In genomic region chr6:83490622-83491021, GRCm38 (mm10) we compare ENCODE assay signal across 26 mouse cellular contexts. TPM values are rescaled to one million over a fixed set of nuclear protein-coding genes. Genes with fewer than 3 reads are reported as not detected.
DNase-seq lines count a peak whose midpoint lies in the region; ATAC-seq and TF ChIP-seq lines count a peak whose summit lies in the region.
"Had no signal": no experiment of that assay in that cellular context is flagged by ENCODE, and none has a peak within 500 bp of the region (broad histone marks: within the 10 kb centered on the region; RNA-seq: fewer than 3 reads in every experiment).

No protein-coding gene starts in this region.

- no peak overlapping the region for H3K27ac ChIP-seq in lung, postnatal 0 days (ENCODE audit: low read length)
- H3K27ac ChIP-seq: embryonic facial prominence, embryonic 13.5 days; embryonic facial prominence, embryonic 15.5 days; forebrain, embryonic 10.5 days; forebrain, embryonic 12.5 days had no signal

- ATAC-seq in lung, postnatal 0 days = peak; percentile 47; the same call in 1 of the 2 replicates
- ATAC-seq: forebrain, embryonic 14.5 days; forebrain, embryonic 16.5 days; Patski had no signal

- no peak overlapping the region for H3K4me3 ChIP-seq in lung, postnatal 0 days (ENCODE audit: low read depth, low read length)
- H3K4me3 ChIP-seq: embryonic facial prominence, embryonic 13.5 days; embryonic facial prominence, embryonic 15.5 days; erythroblast, embryonic 14.5 days; forebrain, embryonic 10.5 days; forebrain, embryonic 12.5 days had no signal

- no peaks in the 10 kb centered on the region for H3K9me3 ChIP-seq in lung, postnatal 0 days (ENCODE audit: low read length)
- H3K9me3 ChIP-seq: embryonic facial prominence, embryonic 13.5 days; embryonic facial prominence, embryonic 15.5 days; forebrain, embryonic 10.5 days; forebrain, embryonic 12.5 days had no signal

- no peak for TF ChIP-seq CTCF in lung, postnatal 0 days (IDR thresholded peaks at IDR 0.05)

- H3K36me3 ChIP-seq in lung, postnatal 0 days (ENCODE audit: insufficient read depth, low read length) = peaks cover 14% of the 10 kb centered on the region

- peak; percentile 56 for TF ChIP-seq EP300 in lung, postnatal 0 days (IDR thresholded peaks at IDR 0.05)

- no peak for DNase-seq in lung, postnatal 0 days (ENCODE audit: low spot score)
- DNase-seq in lung, postnatal 4 days = no peak
- peak; percentile 40 for DNase-seq in lung, postnatal 36 days
- no peak for DNase-seq in lung, postnatal 14 days
- peak; percentile 42 for DNase-seq in T-cell, adult 2 months (ENCODE audit: low spot score)
- DNase-seq in thymus, postnatal 36 days = no peak
- no peak for DNase-seq in layer of hippocampus, postnatal 14 days (ENCODE audit: low spot score in 2 of 2)
- DNase-seq: adrenal gland, adult 2 months; adrenal gland, postnatal 10 days; adrenal gland, postnatal 25 days; cerebellum, adult 11 months; cerebellum, adult 18-20 months; cerebellum, adult 8-10 months; cerebellum, adult 9-11 months; cerebellum, postnatal 14 days; cerebellum, postnatal 36 days; embryo, embryonic 11 days had no signal

- no peaks in the 10 kb centered on the region for H3K4me1 ChIP-seq in lung, postnatal 0 days (ENCODE audit: insufficient read depth, low read depth, low read length)
- H3K4me1 ChIP-seq: forebrain, embryonic 10.5 days; forebrain, embryonic 12.5 days had no signal

- H3K4me2 ChIP-seq in lung, postnatal 0 days (replicated peaks; ENCODE audit: low read depth, low read length) = no peak overlapping the region
- H3K4me2 ChIP-seq: embryonic facial prominence, embryonic 13.5 days; embryonic facial prominence, embryonic 15.5 days; forebrain, embryonic 12.5 days had no signal

- 40% methylated on average over 4 of the region's 4 CpGs for WGBS in lung, postnatal 0 days

- H3K27me3 ChIP-seq in lung, postnatal 0 days (replicated peaks; ENCODE audit: insufficient read depth, low read length) = no peaks in the 10 kb centered on the region
- H3K27me3 ChIP-seq: embryonic facial prominence, embryonic 13.5 days; embryonic facial prominence, embryonic 15.5 days; forebrain, embryonic 12.5 days; Patski had no signal

- H3K9ac ChIP-seq in lung, postnatal 0 days (replicated peaks; ENCODE audit: low read depth) = no peak overlapping the region
- H3K9ac ChIP-seq: embryonic facial prominence, embryonic 13.5 days; embryonic facial prominence, embryonic 15.5 days; forebrain, embryonic 12.5 days had no signal

RNA-seq across cellular contexts. Expression of gene Dguok, which starts 16.1 kb away (rescaled TPM):
- polyA plus RNA-seq in lung, postnatal 0 days (2015; fragmentation: Nextera tagmentation; extraction: Ambion mirVana) = 71.8 and 75.3 TPM in 2 replicates
- total RNA-seq in layer of hippocampus, postnatal 14 days (2021) = 10 to 100 TPM; 28.1 to 28.7 TPM

RNA-seq across cellular contexts. Expression of gene Tet3, which starts 31.7 kb away (rescaled TPM):
- 30.0 and 30.5 TPM in 2 replicates for polyA plus RNA-seq in lung, postnatal 0 days (2015; fragmentation: Nextera tagmentation; extraction: Ambion mirVana)
- 100 to 1,000 TPM in 1 of 2 experiments, 10 to 100 TPM in 1; 97.1 to 102 TPM for total RNA-seq in layer of hippocampus, postnatal 14 days (2021)

RNA-seq across cellular contexts. Expression of gene Actg2, which starts 45.4 kb away (rescaled TPM):
- 107 and 121 TPM in 2 replicates for polyA plus RNA-seq in lung, postnatal 0 days (2015; fragmentation: Nextera tagmentation; extraction: Ambion mirVana)
- under 1 TPM in 1 of 2 experiments, not detected in 1; 0.51 TPM for total RNA-seq in layer of hippocampus, postnatal 14 days (2021)
- total RNA-seq: adrenal gland, postnatal 25 days; common myeloid progenitor, adult 5-6 weeks had no signal
- polyA plus RNA-seq: erythroblast, embryonic 14.5 days had no signal

Comparison
In these comparisons a context has a peak if more than half of its experiments do, and no peak if none do; other contexts are left out.
1. DNase-seq: peak in lung, postnatal 36 days (single experiment) and T-cell, adult 2 months (single experiment); none in lung, postnatal 0 days (single experiment), lung, postnatal 4 days (0 of 2), lung, postnatal 14 days (single experiment), thymus, postnatal 36 days (0 of 2) and layer of hippocampus, postnatal 14 days (0 of 2).